Comparison of ENCODE assay signal across 1 mouse cellular context in the genomic region with DNA sequence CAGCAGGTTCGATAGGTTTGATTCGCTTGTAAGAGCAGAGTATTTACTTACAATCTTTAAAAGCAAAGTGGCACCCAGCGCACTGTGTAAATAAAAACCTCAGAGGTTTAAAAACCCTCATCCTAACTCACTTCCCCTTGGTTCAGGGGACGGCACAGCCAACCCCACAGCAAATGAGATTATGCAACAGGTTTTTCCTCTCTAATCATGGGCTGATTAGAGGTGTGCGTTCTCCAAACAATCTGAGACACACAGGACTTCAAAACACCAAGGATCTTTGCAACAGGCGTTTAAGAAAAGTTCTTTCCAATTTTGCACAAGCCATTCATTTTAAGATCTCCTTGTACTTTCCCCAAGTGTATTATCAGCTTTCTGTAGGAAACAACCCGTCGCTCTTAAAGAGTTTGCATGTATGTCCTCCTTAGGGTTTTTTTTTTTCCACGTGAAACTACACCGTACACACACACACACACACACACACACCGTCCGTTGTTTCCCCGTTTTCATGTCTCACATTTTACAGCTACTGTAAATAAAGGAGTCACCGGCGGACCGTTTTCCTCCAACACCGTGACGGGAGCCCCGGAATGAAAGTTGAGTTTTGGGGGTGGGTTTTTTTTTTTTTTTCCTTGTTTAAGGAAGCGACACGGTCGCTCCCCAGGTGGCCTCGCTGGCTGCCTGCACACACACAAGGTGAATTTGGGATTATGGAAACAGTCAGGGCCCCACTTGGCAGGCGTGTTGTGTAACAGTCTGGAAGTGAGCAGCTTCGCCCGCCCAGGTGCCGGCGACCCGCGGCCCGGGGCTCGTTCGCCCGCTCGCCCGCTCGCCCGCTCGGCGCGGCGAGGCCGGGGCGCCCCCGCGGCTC.
TF ChIP-seq lines count a peak whose summit lies in the region.

No protein-coding gene starts in this region.

TF ChIP-seq in MEL, 35 proteins besides CTCF, POLR2A, EP300 and RAD21 (continued from another document):
- TF ChIP-seq JUND (IDR thresholded peaks at IDR 0.05; ENCODE audit: low read depth, low read length) (no peak), E2F4 (IDR thresholded peaks at IDR 0.05; ENCODE audit: borderline replicate concordance, low read depth, low read length) (no peak), CHD2 (IDR thresholded peaks at IDR 0.05; ENCODE audit: low read length) (no peak), MYC (IDR thresholded peaks at IDR 0.05; ENCODE audit: low read depth, low read length) (peak; percentile 56; the same call in 1 of the 2 replicates), USF2 (IDR thresholded peaks at IDR 0.05; ENCODE audit: borderline replicate concordance in 1 of 2, insufficient read depth in 1 of 2, low read depth in 1 of 2, low read length in 2 of 2) (no peak), SMC3 (IDR thresholded peaks at IDR 0.05; ENCODE audit: low read depth, low read length) (no peak), GATA1 (IDR thresholded peaks at IDR 0.05; ENCODE audit: low read depth, low read length) (0 out of 2 replicates have a peak, but pooled peaks have one; percentile 3), CHD1 (IDR thresholded peaks at IDR 0.05; ENCODE audit: low read depth, low read length) (peak; percentile 62; the same call in 1 of the 2 replicates), POLR2AphosphoS5 (IDR thresholded peaks at IDR 0.05; ENCODE audit: borderline replicate concordance, low read depth, low read length) (no peak), GABPA (IDR thresholded peaks at IDR 0.05; ENCODE audit: low read depth, low read length) (no peak), ZNF384 (IDR thresholded peaks at IDR 0.05; ENCODE audit: low read depth, low read length) (peak; percentile 52; the same call in 1 of the 2 replicates)
